ENCODE assay signal across 14 mouse cellular contexts in the genomic region with DNA sequence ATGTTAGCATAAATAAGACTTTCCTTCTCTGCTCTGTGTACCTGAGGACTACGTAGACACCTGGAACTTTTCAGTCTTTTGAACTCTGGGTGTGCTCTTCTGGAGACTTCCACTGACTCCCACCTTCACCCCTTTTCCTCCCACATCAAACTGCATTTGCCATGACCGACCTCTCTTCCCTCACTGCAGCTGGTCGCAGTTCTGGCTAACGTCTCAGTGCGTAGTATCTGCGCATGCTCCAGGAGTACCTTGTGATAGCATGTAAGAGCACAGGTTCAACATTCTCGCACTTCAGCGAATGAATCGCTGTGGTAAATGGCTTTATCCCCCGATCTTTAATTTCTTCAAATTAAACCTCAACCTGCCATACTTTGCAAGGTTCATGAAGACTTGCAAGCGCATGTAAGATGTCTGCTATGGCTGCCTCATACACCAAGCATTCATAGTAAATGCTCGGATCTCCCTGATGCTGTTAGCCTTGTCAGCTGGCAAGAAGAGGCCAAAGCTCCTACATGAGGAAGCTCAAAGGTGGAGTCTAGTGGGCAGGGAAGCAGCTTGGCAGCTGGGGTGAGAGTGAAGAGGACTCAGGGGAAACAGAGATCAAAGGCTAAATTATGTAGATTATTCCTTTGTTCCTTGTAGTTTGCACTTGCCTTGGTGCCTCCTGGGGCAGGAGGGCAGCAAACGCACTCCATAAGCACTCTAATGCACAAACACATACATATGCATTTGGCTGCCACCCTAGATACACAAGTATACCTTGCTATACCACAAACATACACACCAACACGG. TPM values are rescaled to one million over a fixed set of nuclear protein-coding genes. Genes with fewer than 3 reads are reported as not detected.
DNase-seq lines count a peak whose midpoint lies in the region; ATAC-seq and TF ChIP-seq lines count a peak whose summit lies in the region.
"Had no signal": no experiment of that assay in that cellular context is flagged by ENCODE, and none has a peak within 500 bp of the region (broad histone marks: within the 10 kb centered on the region; RNA-seq: fewer than 3 reads in every experiment).

No protein-coding gene starts in this region.

- H3K4me1 ChIP-seq in intestine, embryonic 16.5 days (ENCODE audit: control insufficient read depth, insufficient read depth, low read length): peaks cover 6% of the 10 kb centered on the region
- no peaks in the 10 kb centered on the region; the same call in 1 of the 2 replicates for H3K4me1 ChIP-seq in intestine, embryonic 15.5 days (replicated peaks)
- H3K4me1 ChIP-seq in forebrain, postnatal 0 days (ENCODE audit: insufficient read depth): 0 out of 2 replicates have a peak, but pooled peaks cover 11% of the 10 kb centered on the region
- H3K4me1 ChIP-seq in hindbrain, postnatal 0 days (ENCODE audit: insufficient read depth, low read length): 0 out of 2 replicates have a peak, but pooled peaks cover 4% of the 10 kb centered on the region
- H3K4me1 ChIP-seq in small intestine, adult 2 months (ENCODE audit: control insufficient read depth, insufficient read depth, insufficient read length, low read length): peaks cover 9% of the 10 kb centered on the region; the same call in 1 of the 2 replicates

- no peak for TF ChIP-seq CTCF in forebrain, postnatal 0 days (IDR thresholded peaks at IDR 0.05; ENCODE audit: low read depth)
- no peak for TF ChIP-seq CTCF in hindbrain, postnatal 0 days (IDR thresholded peaks at IDR 0.05; ENCODE audit: low read depth)
- TF ChIP-seq CTCF in small intestine, adult 2 months (IDR thresholded peaks at IDR 0.05; ENCODE audit: extremely low read depth, insufficient read length, insufficient replicate concordance, low read depth, low read length): no peak

- H3K4me3 ChIP-seq in intestine, embryonic 16.5 days (ENCODE audit: low read length): no peak overlapping the region
- H3K4me3 ChIP-seq in intestine, embryonic 15.5 days (replicated peaks): no peak overlapping the region
- H3K4me3 ChIP-seq in forebrain, postnatal 0 days (ENCODE audit: low read depth, low read length): no peak overlapping the region
- H3K4me3 ChIP-seq in hindbrain, postnatal 0 days (ENCODE audit: low read length): no peak overlapping the region
- no peak overlapping the region for H3K4me3 ChIP-seq in small intestine, adult 2 months (ENCODE audit: low read depth, low read length)
- H3K4me3 ChIP-seq: embryonic facial prominence, embryonic 13.5 days had no signal

- no peaks in the 10 kb centered on the region for H3K27me3 ChIP-seq in intestine, embryonic 16.5 days (replicated peaks; ENCODE audit: control insufficient read depth, insufficient read depth, low read length)
- H3K27me3 ChIP-seq in intestine, embryonic 15.5 days (replicated peaks): no peaks in the 10 kb centered on the region
- no peaks in the 10 kb centered on the region for H3K27me3 ChIP-seq in forebrain, postnatal 0 days (ENCODE audit: insufficient read depth, low read length)
- no peaks in the 10 kb centered on the region for H3K27me3 ChIP-seq in hindbrain, postnatal 0 days (ENCODE audit: insufficient read depth, low read length)
- no peaks in the 10 kb centered on the region for H3K27me3 ChIP-seq in small intestine, adult 2 months (ENCODE audit: control insufficient read depth, insufficient read depth, low read length)
- H3K27me3 ChIP-seq: embryonic facial prominence, embryonic 13.5 days had no signal

- no peak overlapping the region for H3K9ac ChIP-seq in intestine, embryonic 16.5 days (ENCODE audit: low read depth, low read length)
- no peak overlapping the region for H3K9ac ChIP-seq in intestine, embryonic 15.5 days
- no peak overlapping the region for H3K9ac ChIP-seq in forebrain, postnatal 0 days
- H3K9ac ChIP-seq in hindbrain, postnatal 0 days (replicated peaks; ENCODE audit: low read length): no peak overlapping the region
- H3K9ac ChIP-seq: embryonic facial prominence, embryonic 13.5 days; lung, embryonic 14.5 days had no signal

- 82% methylated on average over 14 of the region's 14 CpGs for WGBS in intestine, embryonic 16.5 days
- WGBS in intestine, embryonic 15.5 days: 78% methylated on average over 14 of the region's 14 CpGs
- 78% methylated on average over 14 of the region's 14 CpGs for WGBS in forebrain, postnatal 0 days
- 79% methylated on average over 14 of the region's 14 CpGs for WGBS in hindbrain, postnatal 0 days
- 68% methylated on average over 14 of the region's 14 CpGs for WGBS in small intestine, adult 2 months

- 0 out of 2 replicates have a peak, but pooled peaks have one; percentile 34 for ATAC-seq in intestine, embryonic 16.5 days
- ATAC-seq in intestine, embryonic 15.5 days: no peak
- peak; percentile 16; the same call in 1 of the 2 replicates for ATAC-seq in forebrain, postnatal 0 days
- peak; percentile 29; the same call in 1 of the 2 replicates for ATAC-seq in hindbrain, postnatal 0 days

- DNase-seq in forebrain, postnatal 0 days: peak; percentile 25
- DNase-seq in hindbrain, postnatal 0 days (ENCODE audit: low spot score): no peak
- no peak for DNase-seq in cerebellum, adult 8-10 months
- no peak for DNase-seq in frontal cortex, adult 2 months (ENCODE audit: extremely low spot score in 1 of 2, low spot score in 1 of 2)
- DNase-seq: adrenal gland, postnatal 36 days; liver; lung, embryonic 14.5 days; right cerebral cortex, postnatal 4 days had no signal

- no peaks in the 10 kb centered on the region for H3K9me3 ChIP-seq in intestine, embryonic 16.5 days (ENCODE audit: control insufficient read depth, low read length)
- H3K9me3 ChIP-seq in intestine, embryonic 15.5 days: no peaks in the 10 kb centered on the region
- H3K9me3 ChIP-seq in forebrain, postnatal 0 days (ENCODE audit: low read length): no peaks in the 10 kb centered on the region
- H3K9me3 ChIP-seq in hindbrain, postnatal 0 days (ENCODE audit: low read length): no peaks in the 10 kb centered on the region
- H3K9me3 ChIP-seq: embryonic facial prominence, embryonic 13.5 days had no signal

- no peak for TF ChIP-seq POLR2A in small intestine, adult 2 months (IDR thresholded peaks at IDR 0.05; ENCODE audit: low read depth, low read length)

- no peak overlapping the region for H3K27ac ChIP-seq in intestine, embryonic 16.5 days (ENCODE audit: low read length)
- no peak overlapping the region for H3K27ac ChIP-seq in intestine, embryonic 15.5 days
- peak overlapping the region; percentile 40; the same call in 1 of the 2 replicates for H3K27ac ChIP-seq in forebrain, postnatal 0 days (ENCODE audit: low read depth, low read length)
- no peak overlapping the region for H3K27ac ChIP-seq in hindbrain, postnatal 0 days
- peak overlapping the region; percentile 1; the same call in 1 of the 2 replicates for H3K27ac ChIP-seq in small intestine, adult 2 months (ENCODE audit: insufficient read depth, low read depth, low read length)
- H3K27ac ChIP-seq: embryonic facial prominence, embryonic 13.5 days had no signal

- H3K36me3 ChIP-seq in intestine, embryonic 16.5 days (ENCODE audit: control insufficient read depth, insufficient read depth, low read length): no peaks in the 10 kb centered on the region
- no peaks in the 10 kb centered on the region for H3K36me3 ChIP-seq in intestine, embryonic 15.5 days
- H3K36me3 ChIP-seq in forebrain, postnatal 0 days (ENCODE audit: insufficient read depth): no peaks in the 10 kb centered on the region
- H3K36me3 ChIP-seq in hindbrain, postnatal 0 days (ENCODE audit: insufficient read depth, low read length): no peaks in the 10 kb centered on the region
- H3K36me3 ChIP-seq in small intestine, adult 2 months (ENCODE audit: control insufficient read depth, insufficient read depth, low read length): no peaks in the 10 kb centered on the region
- H3K36me3 ChIP-seq: embryonic facial prominence, embryonic 13.5 days had no signal

- no peak overlapping the region for H3K4me2 ChIP-seq in intestine, embryonic 16.5 days (ENCODE audit: low read depth, low read length)
- no peak overlapping the region for H3K4me2 ChIP-seq in intestine, embryonic 15.5 days (replicated peaks)
- no peak overlapping the region for H3K4me2 ChIP-seq in forebrain, postnatal 0 days (ENCODE audit: low read depth)
- no peak overlapping the region for H3K4me2 ChIP-seq in hindbrain, postnatal 0 days (ENCODE audit: low read depth, low read length)
- H3K4me2 ChIP-seq: embryonic facial prominence, embryonic 13.5 days; lung, embryonic 14.5 days had no signal

RNA-seq across cellular contexts. Expression of a gene that starts 19.2 kb away (rescaled TPM):
- polyA plus RNA-seq in intestine, embryonic 16.5 days (2015; fragmentation: Nextera tagmentation; extraction: Ambion mirVana): 27.5 and 28.3 TPM in 2 replicates
- polyA plus RNA-seq in intestine, embryonic 15.5 days (2015; fragmentation: Nextera tagmentation; extraction: Ambion mirVana): 31.3 and 37.0 TPM in 2 replicates
- total RNA-seq in forebrain, postnatal 0 days (2014; rRNA removed): 101 and 138 TPM in 2 replicates
- 83.5 and 99.9 TPM in 2 replicates for polyA plus RNA-seq in forebrain, postnatal 0 days (2015; fragmentation: Nextera tagmentation; extraction: Ambion mirVana)
- 49.6 and 85.0 TPM in 2 replicates for total RNA-seq in hindbrain, postnatal 0 days (2014; rRNA removed)
- 97.5 and 102 TPM in 2 replicates for polyA plus RNA-seq in hindbrain, postnatal 0 days (2015; fragmentation: Nextera tagmentation; extraction: Ambion mirVana)
- 1.2 and 2.7 TPM in 2 replicates for polyA plus RNA-seq in small intestine, adult 2 months (2012; rRNA removed)
- polyA plus RNA-seq in frontal cortex, adult 2 months (2012; rRNA removed): 75.6 and 75.7 TPM in 2 replicates

RNA-seq across cellular contexts. Expression of a gene that starts 53.2 kb away (rescaled TPM):
- 0.95 and 1.1 TPM in 2 replicates for polyA plus RNA-seq in intestine, embryonic 16.5 days (2015; fragmentation: Nextera tagmentation; extraction: Ambion mirVana)
- 1.9 and 2.1 TPM in 2 replicates for polyA plus RNA-seq in intestine, embryonic 15.5 days (2015; fragmentation: Nextera tagmentation; extraction: Ambion mirVana)
- total RNA-seq in forebrain, postnatal 0 days (2014; rRNA removed): 3.8 and 6.0 TPM in 2 replicates
- polyA plus RNA-seq in forebrain, postnatal 0 days (2015; fragmentation: Nextera tagmentation; extraction: Ambion mirVana): 1.5 and 2.7 TPM in 2 replicates
- 10.9 and 20.1 TPM in 2 replicates for total RNA-seq in hindbrain, postnatal 0 days (2014; rRNA removed)
- 2.4 and 3.4 TPM in 2 replicates for polyA plus RNA-seq in hindbrain, postnatal 0 days (2015; fragmentation: Nextera tagmentation; extraction: Ambion mirVana)
- 0.14 and 0.48 TPM in 2 replicates for polyA plus RNA-seq in small intestine, adult 2 months (2012; rRNA removed)
- 1.7 and 2.0 TPM in 2 replicates for polyA plus RNA-seq in frontal cortex, adult 2 months (2012; rRNA removed)
- total RNA-seq: granulocyte monocyte progenitor cell, adult 5-6 weeks; megakaryocyte progenitor cell, adult 5-6 weeks had no signal

Comparison
In these comparisons a context has a peak if more than half of its experiments do, and no peak if none do; other contexts are left out.
1. H3K27ac ChIP-seq: peak in forebrain, postnatal 0 days (single experiment) and small intestine, adult 2 months (single experiment); none in intestine, embryonic 16.5 days (single experiment), intestine, embryonic 15.5 days (single experiment) and hindbrain, postnatal 0 days (single experiment).